Mouse (Mus musculus) cerebellum, postnatal 25 days (tissue): ENCODE data around the gene Wipf1.

Source experiments
- DNase-seq, 2 experiments: peaks; one replicate each; pipeline ENCODE4 v3.0.0; 2021; ENCODE audit warnings: mixed read lengths in 2 of 2

Wipf1 gene

GRCm38 (mm10) chr2:73540450-73541162, 11.1 kb upstream of the Wipf1 start:
- peak in 1 of 2 experiments; percentile 13 for DNase-seq

GRCm38 (mm10) chr2:73539697-73540096, 10.2 kb upstream of the Wipf1 start:
- DNase-seq = peak in 1 of 2 experiments; percentile 14

GRCm38 (mm10) chr2:73539141-73539540, 9.6 kb upstream of the Wipf1 start:
- DNase-seq = no peak

GRCm38 (mm10) chr2:73538590-73538989, 9.1 kb upstream of the Wipf1 start:
- DNase-seq = no peak

- no peak for DNase-seq
These were observed 6.7 kb upstream of the Wipf1 start for GRCm38 (mm10) chr2:73536091-73536783.

- no peak for DNase-seq
These were observed 5.2 kb upstream of the Wipf1 start for GRCm38 (mm10) chr2:73534720-73535119.

- no peak for DNase-seq
These were observed 953 bp upstream of the Wipf1 start for GRCm38 (mm10) chr2:73530487-73530886.

GRCm38 (mm10) chr2:73528516-73529355, 798 bp downstream of the Wipf1 start:
- DNase-seq = peak in 1 of 2 experiments; percentile 19

- no peak for DNase-seq
These were observed 1.6 kb downstream of the Wipf1 start for GRCm38 (mm10) chr2:73527956-73528355.

DNA sequence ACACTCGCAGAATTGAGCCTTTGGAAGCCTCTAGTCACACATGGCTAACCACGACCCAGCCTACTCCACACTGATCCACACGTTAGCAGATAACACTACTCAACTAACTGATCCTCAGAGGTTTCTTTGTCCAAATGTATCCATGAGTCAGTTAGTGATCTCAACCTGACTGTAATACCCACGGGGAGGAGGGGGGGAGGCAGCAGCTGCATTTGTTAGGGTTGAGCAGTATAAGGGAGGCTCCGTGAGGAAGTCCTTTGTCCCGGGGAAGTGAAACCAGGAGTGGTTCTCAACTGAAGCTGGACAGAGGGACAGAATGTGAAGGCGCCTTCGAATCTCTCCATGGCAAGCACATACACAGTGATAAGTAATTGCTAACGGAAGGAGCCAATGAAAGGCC, 2.8 kb downstream of the Wipf1 start:
- DNase-seq = no peak

GRCm38 (mm10) chr2:73522891-73523290, 6.6 kb downstream of the Wipf1 start:
- no peak for DNase-seq

GRCm38 (mm10) chr2:73522336-73522735, 7.2 kb downstream of the Wipf1 start:
- DNase-seq = no peak

GRCm38 (mm10) chr2:73521737-73522136, 7.8 kb downstream of the Wipf1 start:
- DNase-seq = no peak

- no peak for DNase-seq
These were observed 10.6 kb downstream of the Wipf1 start for GRCm38 (mm10) chr2:73518966-73519365.

DNA sequence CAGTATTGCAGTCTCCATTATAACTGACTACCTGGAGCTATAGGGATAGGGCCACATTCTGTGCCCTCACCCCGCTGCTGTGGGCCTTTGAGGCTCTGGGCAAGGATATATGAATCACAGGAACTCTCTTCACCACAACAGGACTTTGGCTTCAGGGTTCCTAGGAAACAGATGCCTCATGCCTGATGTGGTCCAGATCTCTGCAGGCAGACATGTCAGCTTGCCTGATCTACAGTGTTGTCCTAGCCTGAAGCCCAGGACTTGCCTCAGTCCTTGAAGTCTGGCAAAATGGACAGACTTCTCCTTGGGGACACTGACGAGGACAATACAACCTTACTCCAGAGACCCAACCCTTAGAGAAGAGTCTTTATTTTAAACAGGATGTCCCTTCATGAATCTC, 11.2 kb downstream of the Wipf1 start:
- DNase-seq = no peak

GRCm38 (mm10) chr2:73514178-73514577, 15.4 kb downstream of the Wipf1 start:
- no peak for DNase-seq

DNA sequence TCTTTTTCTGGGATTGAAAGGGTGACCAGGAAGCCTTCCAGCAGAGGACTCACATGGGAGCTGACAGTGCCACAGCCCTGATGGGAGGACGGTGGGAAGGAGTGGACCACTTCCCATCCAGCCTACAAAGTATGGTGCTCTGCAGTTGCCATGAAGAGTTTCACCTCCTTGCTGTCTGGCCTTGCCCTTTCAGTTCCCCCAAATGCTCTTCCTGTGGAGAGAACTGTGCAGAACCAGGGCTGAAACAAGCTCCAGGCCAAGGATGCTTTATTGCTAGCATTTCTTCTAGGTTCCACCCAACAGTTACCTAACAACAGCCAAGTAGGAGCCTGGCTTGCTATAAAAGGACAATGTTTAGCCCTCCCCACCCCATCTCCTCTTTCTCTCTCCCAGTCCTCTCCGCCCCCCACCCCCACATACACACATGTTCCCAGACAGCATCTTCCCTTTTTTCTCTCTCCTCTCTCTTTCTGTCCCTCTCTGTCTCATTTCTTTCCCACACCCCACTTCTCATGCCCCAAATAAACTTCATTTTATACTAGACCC, 16.3 kb downstream of the Wipf1 start:
- DNase-seq = no peak

DNA sequence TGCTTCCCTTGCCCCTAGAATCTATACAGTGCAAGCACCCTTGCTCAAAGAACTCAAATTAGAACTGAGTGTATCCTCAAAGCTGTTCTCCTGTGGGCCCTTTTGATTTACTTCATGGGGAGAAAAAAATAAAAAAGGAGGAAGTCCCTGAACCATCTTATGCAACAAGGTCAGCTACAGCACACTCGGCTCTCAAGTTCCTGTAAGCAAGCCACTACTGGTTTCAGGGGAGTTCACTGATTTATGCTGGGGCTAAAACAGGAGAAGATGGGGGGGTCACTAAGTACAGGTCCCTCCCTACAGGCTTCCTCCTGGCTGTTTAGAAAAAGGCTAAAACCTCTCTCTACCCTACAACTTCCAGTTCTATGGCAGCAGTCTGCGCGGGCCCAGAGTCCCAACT, 17.5 kb downstream of the Wipf1 start:
- DNase-seq = no peak

GRCm38 (mm10) chr2:73510731-73511360, 18.7 kb downstream of the Wipf1 start:
- no peak for DNase-seq

GRCm38 (mm10) chr2:73510025-73510288, 19.6 kb downstream of the Wipf1 start:
- DNase-seq = no peak

GRCm38 (mm10) chr2:73509248-73510024, 20.1 kb downstream of the Wipf1 start:
- DNase-seq = no peak

- DNase-seq = no peak
These were observed 21.6 kb downstream of the Wipf1 start for GRCm38 (mm10) chr2:73507886-73508285.
